Mouse (Mus musculus) stomach, postnatal 0 days (tissue): ENCODE measurements around the gene Ebpl. TPM values are rescaled to one million over a fixed set of nuclear protein-coding genes. Genes with fewer than 3 reads are reported as not detected.

Experiments used
- ATAC-seq: fragments of 200-750 bp; cut with Nextera tagmentation; 2 replicates; pipeline ENCODE4 v1.8.0; 2017; ENCODE audit not compliant: low FRiP score, low TSS enrichment
- DNase-seq: peaks from one replicate; pipeline ENCODE4 v3.0.0-alpha.2; 2016; ENCODE audit warnings: low spot score
- H3K27ac ChIP-seq: fragments of 300-500 bp; sonication (generic); replicated peaks from 2 replicates; pipeline ENCODE4 v1.5.1; 2014; ENCODE audit warnings: mild to moderate bottlenecking, control low read depth
- H3K27me3 ChIP-seq: fragments of 300-500 bp; sonication (generic); 2 replicates; pipeline ENCODE4 v1.6.1; 2014; ENCODE audit warnings: low read length; ENCODE audit not compliant: control insufficient read depth, insufficient read depth
- H3K36me3 ChIP-seq: fragments of 300-500 bp; sonication (generic); 2 replicates; pipeline ENCODE4 v1.6.1; 2014; ENCODE audit warnings: low read length, mixed read lengths; ENCODE audit not compliant: control insufficient read depth, insufficient read depth
- H3K4me1 ChIP-seq: fragments of 300-500 bp; sonication (generic); replicated peaks from 2 replicates; pipeline ENCODE4 v1.6.1; 2014; ENCODE audit warnings: antibody characterized with exemption; ENCODE audit not compliant: control insufficient read depth, insufficient read depth
- H3K4me2 ChIP-seq: fragments of 300-500 bp; sonication (generic); replicated peaks from 2 replicates; pipeline ENCODE4 v1.6.1; 2014; ENCODE audit warnings: low read depth, mild to moderate bottlenecking, control low read depth, moderate library complexity
- H3K4me3 ChIP-seq: fragments of 300-500 bp; sonication (generic); 2 replicates; pipeline ENCODE4 v1.5.1; 2014; ENCODE audit warnings: low read depth, low read length, control low read depth
- H3K9ac ChIP-seq: fragments of 300-500 bp; sonication (generic); 2 replicates; pipeline ENCODE4 v1.6.1; 2014; ENCODE audit warnings: mild to moderate bottlenecking, low read length, control low read depth, mixed read lengths
- H3K9me3 ChIP-seq: fragments of 300-500 bp; sonication (generic); 2 replicates; pipeline ENCODE4 v1.6.1; 2016; ENCODE audit warnings: low read length; ENCODE audit not compliant: control insufficient read depth
- CTCF ChIP-seq: IDR thresholded peaks from 2 replicates; pipeline ENCODE4 v1.5.1; 2016; ENCODE audit warnings: antibody characterized with exemption, low read depth, mild to moderate bottlenecking, moderate library complexity
- EP300 ChIP-seq: optimal IDR thresholded peaks from 2 replicates; pipeline ENCODE3; 2016; ENCODE audit warnings: antibody characterized with exemption
- WGBS: fragments of 180-500 bp; shearing (Covaris S2); extraction: QIAGEN DNeasy Blood & Tissue Kit; methylation state at CpG from one replicate; pipeline ENCODE4 v1.1.7; 2014; 5-methylcytosine and 5-hydroxymethylcytosine counted together
- polyA plus RNA-seq: library from polyadenylated mRNA; unstranded; fragments of >200 nt; fragmentation: Nextera tagmentation; extraction: Ambion mirVana; gene quantifications from 2 replicates; pipeline ENCODE4 v1.2.1, GENCODE M21; 2015

Ebpl gene
- polyA plus RNA-seq, 1 experiment from 2014 or later, result 18.3 TPM

DNA sequence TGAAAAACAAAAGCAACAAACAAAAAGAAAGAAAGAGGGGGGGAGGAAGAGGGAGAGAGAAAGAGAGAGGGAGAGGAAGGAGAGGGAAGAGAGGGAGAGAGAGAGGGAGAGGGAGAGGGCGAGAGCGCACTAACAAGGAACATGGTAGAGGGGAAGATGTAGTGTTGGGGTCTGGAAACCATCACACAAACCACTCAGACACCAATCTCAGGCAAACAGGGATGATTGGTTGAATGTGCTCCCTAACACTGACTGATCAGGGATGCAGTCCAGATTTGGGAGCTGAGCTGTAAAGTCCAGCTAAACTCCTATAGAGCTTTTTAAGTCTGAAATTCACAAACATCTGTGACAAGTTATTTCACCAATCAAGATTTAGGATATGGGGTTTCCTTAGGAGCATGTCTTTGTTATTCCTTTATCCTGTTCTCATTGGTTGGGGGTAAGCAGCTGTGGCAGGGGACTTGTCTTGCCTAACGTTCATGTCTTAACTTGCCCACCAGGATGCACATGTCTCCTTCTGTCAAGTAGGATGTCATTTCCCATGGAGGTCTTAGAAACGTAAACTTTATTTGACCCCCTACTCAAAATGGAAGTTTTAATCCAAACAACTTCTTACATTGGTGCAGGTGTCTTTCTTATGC lies 56.1 kb downstream of the Ebpl start:
- ATAC-seq, result no peak
- H3K27me3 ChIP-seq, result no peaks in the 10 kb centered on the region
- no peak for DNase-seq
- H3K4me2 ChIP-seq, result no peak overlapping the region
- no peaks in the 10 kb centered on the region for H3K36me3 ChIP-seq
- no peak overlapping the region for H3K9ac ChIP-seq
- H3K27ac ChIP-seq, result no peak overlapping the region
- no peak overlapping the region for H3K4me3 ChIP-seq
- TF ChIP-seq CTCF (no peak), EP300 (no peak)
- H3K9me3 ChIP-seq, result no peaks in the 10 kb centered on the region
- WGBS, result 47% methylated on average over 4 of the region's 4 CpGs
- no peaks in the 10 kb centered on the region for H3K4me1 ChIP-seq

DNA sequence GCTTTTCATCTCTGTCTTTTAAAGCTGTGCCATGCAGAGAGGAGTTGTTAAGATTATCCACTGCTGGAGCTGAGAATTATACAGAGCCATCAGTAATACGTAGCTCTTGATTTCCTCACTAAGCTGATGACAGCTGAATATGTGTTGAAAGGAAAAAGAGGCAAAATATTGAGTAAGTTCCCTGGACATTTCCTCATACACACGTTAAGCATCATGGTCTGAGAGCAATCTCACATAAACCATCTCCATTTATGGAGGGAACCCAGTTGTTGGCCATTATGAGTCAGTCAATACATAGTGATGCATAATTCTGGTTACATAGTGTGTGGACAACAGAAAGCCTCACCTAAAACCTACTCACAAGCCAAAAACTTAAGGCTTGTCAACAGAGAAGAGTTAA lies 57.8 kb downstream of the Ebpl start:
- TF ChIP-seq EP300, result no peak
- no peak for TF ChIP-seq CTCF
- ATAC-seq (no peak), DNase-seq (no peak)
- H3K9me3 ChIP-seq, result no peaks in the 10 kb centered on the region
- no peaks in the 10 kb centered on the region for H3K36me3 ChIP-seq
- H3K4me1 ChIP-seq, result no peaks in the 10 kb centered on the region
- no peak overlapping the region for H3K27ac ChIP-seq
- no peak overlapping the region for H3K9ac ChIP-seq
- 39% methylated on average over 2 of the region's 2 CpGs for WGBS
- H3K4me2 ChIP-seq, result no peak overlapping the region
- H3K4me3 ChIP-seq, result no peak overlapping the region
- H3K27me3 ChIP-seq, result no peaks in the 10 kb centered on the region

DNA sequence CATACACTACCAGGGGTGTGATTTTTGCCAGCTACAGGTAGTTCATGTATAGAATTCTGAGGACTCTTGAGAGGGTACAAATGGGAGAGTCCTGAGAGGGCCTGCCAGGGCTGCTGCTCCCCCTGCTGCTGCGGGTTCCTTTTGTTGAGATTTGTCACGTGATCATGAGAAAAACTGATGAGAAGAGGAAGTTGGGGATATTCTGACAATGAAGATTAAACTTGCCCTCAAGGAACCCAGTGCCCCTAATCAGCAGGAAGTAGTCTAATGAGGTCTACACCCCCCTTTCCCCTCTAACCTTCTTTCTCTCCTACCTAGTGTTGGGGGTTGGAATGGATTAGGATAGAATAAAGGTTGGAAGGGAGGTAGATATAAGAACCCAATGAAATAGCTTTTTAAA lies 58.9 kb downstream of the Ebpl start:
- TF ChIP-seq CTCF, result no peak
- no peak for TF ChIP-seq EP300
- ATAC-seq (no peak), DNase-seq (no peak)
- Histone ChIP-seq H3K36me3 (no peaks in the 10 kb centered on the region), H3K4me3 (no peak overlapping the region), H3K4me2 (no peak overlapping the region), H3K27ac (no peak overlapping the region), H3K9ac (no peak overlapping the region), H3K27me3 (no peaks in the 10 kb centered on the region), H3K9me3 (no peaks in the 10 kb centered on the region), H3K4me1 (no peaks in the 10 kb centered on the region)
- 45% methylated on average over 2 of the region's 2 CpGs for WGBS

DNA sequence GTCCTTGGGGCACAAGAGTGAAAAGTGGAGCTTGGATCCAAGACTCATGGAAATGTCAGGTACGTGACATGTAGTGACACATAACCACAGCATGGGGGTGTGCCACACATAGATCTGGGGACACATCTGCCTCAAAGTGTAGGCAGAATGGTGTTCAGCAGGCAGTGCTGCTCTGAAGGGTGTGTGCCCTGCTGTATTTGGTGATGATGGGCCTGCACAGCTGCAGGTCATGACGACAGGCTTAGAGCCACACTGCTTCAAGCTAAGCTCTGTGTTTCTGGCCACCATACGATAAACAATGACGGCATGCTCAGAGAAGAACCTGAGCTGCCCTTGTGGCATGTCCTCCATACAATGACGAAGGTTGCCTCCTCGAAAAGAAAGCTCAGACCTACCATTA lies 60.4 kb downstream of the Ebpl start:
- no peak overlapping the region for H3K4me2 ChIP-seq
- no peaks in the 10 kb centered on the region for H3K4me1 ChIP-seq
- H3K27ac ChIP-seq, result no peak overlapping the region
- no peaks in the 10 kb centered on the region for H3K36me3 ChIP-seq
- no peaks in the 10 kb centered on the region for H3K27me3 ChIP-seq
- no peak for TF ChIP-seq EP300
- no peak for TF ChIP-seq CTCF
- 81% methylated on average over 6 of the region's 6 CpGs for WGBS
- no peaks in the 10 kb centered on the region for H3K9me3 ChIP-seq
- DNase-seq (no peak), ATAC-seq (no peak)
- no peak overlapping the region for H3K4me3 ChIP-seq
- no peak overlapping the region for H3K9ac ChIP-seq

GRCm38 (mm10) chr14:61294738-61295079 lies 65.5 kb downstream of the Ebpl start:
- WGBS, result 31% methylated on average over 6 of the region's 6 CpGs
- DNase-seq (peak; percentile 59), ATAC-seq (no peak)
- TF ChIP-seq CTCF (peak; percentile 65), EP300 (no peak)
- Histone ChIP-seq H3K27me3 (no peaks in the 10 kb centered on the region), H3K36me3 (no peaks in the 10 kb centered on the region), H3K9ac (no peak overlapping the region), H3K4me3 (no peak overlapping the region), H3K4me2 (no peak overlapping the region), H3K4me1 (no peaks in the 10 kb centered on the region), H3K9me3 (no peaks in the 10 kb centered on the region), H3K27ac (no peak overlapping the region)

DNA sequence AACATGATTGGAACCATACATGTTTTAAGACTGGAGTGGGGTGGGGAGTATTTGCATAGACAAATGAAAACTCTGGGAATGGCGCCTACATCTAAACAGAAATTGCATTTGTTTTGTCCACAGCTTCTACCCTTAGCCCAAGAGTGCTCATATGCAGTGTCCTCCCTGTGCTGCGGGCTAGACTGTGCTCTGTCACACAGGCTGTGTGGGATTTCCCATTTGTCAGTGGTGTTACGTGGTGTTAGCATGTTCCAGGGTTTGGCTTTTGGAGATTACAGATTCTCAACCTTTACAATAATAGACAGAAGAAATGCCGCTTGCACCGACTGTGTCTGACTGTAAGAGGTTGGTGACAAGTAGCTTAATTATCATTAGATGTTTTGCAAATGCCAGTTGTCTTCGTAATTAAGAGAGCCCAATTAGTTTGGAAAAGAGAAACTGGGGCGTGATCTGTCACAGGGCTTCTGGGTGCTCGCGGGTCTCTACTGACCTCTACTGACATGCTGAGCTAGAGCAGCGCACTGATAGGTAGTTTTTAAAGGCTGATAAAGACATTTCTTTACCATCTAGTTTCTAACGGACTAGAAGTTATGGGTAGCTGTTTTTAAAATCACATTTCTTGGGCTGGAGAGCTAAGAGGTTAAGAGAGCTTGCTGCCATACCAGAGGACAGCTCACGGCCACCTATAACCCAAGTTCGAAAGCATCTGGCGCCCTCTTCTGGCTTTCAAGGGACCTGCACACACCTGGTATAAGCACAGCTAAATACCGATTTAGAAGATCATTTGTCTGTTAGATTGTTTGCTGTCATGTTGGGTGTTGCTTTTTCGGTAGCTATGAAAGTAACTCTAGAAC lies 66.1 kb downstream of the Ebpl start:
- peak; percentile 47 for DNase-seq
- ATAC-seq, result no peak
- H3K9me3 ChIP-seq, result no peaks in the 10 kb centered on the region
- TF ChIP-seq CTCF (peak; percentile 61; the same call in 1 of the 2 replicates), EP300 (no peak)
- H3K4me3 ChIP-seq, result no peak overlapping the region
- no peak overlapping the region for H3K27ac ChIP-seq
- no peaks in the 10 kb centered on the region for H3K27me3 ChIP-seq
- H3K36me3 ChIP-seq, result no peaks in the 10 kb centered on the region
- WGBS, result 52% methylated on average over 16 of the region's 16 CpGs
- no peaks in the 10 kb centered on the region for H3K4me1 ChIP-seq
- H3K9ac ChIP-seq, result no peak overlapping the region
- H3K4me2 ChIP-seq, result no peak overlapping the region
